Mouse (Mus musculus) spleen, postnatal 14 days (tissue): Measurements from ENCODE around the gene Stat1.

ENCODE experiments used
- DNase-seq, 2 experiments: peaks; one replicate each; pipeline ENCODE4 v3.0.0; 2021 to 2022; ENCODE audit warnings: low spot score in 2 of 2

The Stat1 gene

DNA sequence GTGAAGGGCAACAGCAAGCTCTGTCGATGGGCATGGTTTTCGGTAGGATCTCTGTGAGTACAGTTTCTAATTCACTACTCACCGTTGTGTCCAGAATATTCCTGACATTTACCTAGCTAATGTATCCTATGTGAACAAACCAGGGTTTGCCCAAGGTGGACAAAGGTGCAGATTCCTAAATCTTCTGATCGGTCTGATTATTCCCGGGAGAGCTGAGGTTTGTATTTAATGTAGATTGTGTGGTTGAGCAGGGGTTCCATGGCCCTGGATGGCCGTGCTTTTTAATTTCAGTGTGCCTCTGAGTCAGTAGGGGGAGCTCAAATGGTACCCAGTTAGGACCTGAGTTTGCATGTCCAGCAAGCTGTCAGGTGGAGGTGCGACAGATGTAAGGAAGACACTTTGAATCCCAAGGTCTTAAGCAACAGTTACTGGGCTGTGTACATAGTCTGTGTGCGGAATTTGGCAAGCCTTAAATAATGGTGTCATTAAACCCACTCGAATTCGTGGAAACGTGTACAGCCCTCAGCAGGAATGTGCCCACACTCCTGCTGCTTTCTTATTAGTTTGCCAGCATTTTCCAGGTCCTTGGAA, 12.6 kb downstream of the Stat1 start:
- DNase-seq = no peak

DNA sequence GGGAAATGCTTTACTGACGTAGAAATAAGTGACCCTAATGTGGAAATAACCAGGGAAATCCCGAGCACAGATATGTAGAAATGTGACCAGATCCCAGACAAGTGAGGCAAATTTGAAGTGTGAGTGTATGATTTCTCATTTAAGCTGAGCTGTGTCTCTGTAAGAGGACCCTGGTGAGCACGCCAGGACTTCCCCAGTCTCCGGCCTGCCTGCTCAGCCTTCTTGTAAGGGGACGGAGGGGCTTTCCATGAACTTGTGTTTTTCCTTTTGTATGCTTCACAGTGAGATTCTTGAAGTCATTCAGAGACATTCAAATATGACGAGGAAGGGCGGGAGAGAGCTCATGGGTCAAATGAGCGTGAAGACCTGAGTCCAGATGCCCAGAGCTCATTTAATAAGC, 14.0 kb downstream of the Stat1 start:
- DNase-seq = no peak

DNA sequence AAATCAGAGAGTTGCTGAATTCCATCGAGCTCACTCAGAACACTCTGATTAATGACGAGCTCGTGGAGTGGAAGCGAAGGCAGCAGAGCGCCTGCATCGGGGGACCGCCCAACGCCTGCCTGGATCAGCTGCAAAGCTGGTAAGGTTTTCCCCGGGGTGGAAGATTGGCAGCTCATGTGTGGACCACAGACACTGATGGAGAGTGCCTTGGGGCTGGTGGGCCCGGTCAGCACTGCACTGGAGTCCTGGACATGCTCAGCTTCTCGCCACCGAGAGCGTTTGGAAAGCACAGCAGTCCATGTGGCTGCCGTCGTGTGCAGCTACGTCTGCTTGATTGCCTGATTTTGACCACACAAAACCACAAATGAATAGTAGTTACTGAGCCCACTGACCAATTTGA, 18.1 kb downstream of the Stat1 start:
- DNase-seq = no peak

DNA sequence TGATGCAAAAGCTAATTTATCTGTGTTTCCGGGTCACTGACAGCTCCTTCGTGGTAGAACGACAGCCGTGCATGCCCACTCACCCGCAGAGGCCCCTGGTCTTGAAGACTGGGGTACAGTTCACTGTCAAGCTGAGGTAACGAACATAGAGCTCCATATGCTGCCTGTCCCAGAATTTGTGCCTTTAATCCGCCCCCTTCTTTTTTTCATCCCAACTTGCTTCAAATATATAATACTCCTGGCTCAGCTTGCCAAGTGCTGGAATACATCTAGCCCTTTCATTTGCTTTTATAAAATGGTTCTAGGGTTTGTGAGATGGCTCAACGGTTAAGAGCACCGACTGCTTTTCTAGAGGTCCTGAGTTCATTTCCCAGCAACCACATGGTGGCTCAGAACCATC, 21.3 kb downstream of the Stat1 start:
- no peak for DNase-seq

DNA sequence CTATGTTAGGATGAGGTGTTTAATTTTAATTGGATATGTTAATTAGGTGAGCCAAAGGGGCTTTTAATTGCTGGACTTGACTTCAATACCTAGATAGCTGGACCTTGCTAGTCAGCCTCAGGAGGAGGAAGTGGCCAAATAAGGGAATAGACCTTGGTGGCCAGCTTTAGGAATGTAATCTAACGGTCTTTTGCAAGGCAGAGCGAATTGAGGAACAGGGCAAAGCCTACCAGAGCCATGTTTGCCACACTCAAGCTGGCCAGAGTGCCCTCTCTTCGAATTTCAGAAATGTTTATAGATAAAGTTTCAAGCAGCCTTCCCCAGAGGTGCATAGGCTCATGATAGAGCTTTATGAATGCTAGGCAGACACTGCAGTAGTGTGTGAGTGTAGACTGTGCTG, 22.2 kb downstream of the Stat1 start:
- no peak for DNase-seq

DNA sequence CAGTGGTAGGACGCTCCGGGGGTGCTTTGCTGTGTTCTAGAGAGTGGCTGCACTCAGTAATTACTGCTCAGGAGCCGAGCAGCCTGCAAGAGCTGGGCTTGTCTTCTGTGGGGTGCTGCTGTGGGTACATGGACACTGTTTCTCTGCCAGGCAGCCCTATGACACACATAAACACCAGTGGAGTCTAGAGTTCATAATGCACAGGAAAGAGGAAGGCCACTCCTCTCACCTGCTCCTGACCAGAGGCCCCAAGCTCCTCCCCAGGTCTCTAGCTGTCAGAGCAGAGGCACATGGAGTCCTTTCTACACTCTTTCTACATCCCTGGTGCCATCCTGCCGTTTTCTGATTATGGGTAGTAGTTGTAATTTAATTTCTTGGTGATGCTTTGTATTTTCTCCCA, 22.9 kb downstream of the Stat1 start:
- no peak for DNase-seq

DNA sequence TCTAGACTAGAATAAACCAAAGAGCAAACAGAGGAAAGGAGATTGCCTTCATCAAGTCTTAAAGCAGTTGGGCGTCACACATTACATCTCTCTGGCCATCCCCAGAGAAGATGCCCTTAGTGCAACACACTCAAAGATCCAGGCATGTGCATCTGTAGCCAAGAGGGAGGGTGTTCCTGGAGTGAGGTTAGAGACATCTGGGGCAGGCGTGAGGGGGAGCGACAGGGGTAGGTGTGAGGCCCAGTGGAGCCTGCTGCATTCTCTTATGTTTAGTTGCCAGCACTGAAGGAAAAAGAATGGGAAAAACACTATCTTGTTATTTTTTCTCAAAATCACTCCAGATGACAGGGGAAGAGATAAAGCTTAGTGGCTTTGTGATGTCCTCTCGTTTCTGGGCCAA, 24.0 kb downstream of the Stat1 start:
- DNase-seq = no peak

DNA sequence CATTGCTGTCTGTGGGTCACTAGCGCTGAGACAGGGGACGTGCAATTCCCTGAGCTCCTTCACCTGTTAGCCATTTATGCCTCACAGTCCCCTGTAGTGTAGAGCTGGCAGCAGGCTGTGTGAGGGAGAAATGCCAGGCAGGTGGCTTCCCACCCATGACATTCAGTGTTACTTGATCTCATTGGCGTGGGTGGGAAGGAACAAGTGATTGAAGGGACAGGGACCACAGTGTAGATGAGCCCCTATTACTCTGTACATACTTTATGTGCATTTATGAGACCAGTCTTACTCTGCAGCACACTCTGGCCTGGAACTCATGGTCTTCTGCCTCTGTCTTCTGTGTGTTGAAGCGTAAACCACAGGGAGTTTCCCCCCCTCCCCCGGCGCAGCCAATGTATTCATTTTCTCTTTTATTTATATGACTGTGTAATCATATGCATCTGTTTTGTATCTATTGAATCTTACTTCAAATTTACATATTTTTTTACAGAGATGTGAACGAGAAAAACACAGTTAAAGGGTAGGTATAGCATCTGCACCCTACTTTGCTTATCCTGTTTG, 24.4 kb downstream of the Stat1 start:
- DNase-seq = no peak

DNA sequence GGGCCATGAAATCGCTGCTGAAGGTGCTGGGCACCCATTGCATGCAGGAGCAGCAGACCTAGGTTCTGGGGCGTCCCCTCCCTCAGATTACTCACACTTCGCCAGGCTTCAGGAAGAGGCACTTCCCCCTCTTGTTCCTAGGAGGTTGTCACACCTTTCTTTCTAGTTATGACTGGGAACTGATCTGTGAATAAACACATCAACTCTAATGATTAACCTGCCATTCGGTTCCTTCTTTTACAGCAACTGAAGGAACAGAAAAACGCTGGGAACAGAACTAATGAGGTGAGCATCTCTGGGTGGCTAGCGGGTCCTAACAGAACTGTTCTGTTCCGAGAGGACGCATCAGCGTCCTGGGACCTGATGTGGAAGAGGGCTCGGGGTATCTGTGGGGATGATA, 25.7 kb downstream of the Stat1 start:
- DNase-seq = no peak

DNA sequence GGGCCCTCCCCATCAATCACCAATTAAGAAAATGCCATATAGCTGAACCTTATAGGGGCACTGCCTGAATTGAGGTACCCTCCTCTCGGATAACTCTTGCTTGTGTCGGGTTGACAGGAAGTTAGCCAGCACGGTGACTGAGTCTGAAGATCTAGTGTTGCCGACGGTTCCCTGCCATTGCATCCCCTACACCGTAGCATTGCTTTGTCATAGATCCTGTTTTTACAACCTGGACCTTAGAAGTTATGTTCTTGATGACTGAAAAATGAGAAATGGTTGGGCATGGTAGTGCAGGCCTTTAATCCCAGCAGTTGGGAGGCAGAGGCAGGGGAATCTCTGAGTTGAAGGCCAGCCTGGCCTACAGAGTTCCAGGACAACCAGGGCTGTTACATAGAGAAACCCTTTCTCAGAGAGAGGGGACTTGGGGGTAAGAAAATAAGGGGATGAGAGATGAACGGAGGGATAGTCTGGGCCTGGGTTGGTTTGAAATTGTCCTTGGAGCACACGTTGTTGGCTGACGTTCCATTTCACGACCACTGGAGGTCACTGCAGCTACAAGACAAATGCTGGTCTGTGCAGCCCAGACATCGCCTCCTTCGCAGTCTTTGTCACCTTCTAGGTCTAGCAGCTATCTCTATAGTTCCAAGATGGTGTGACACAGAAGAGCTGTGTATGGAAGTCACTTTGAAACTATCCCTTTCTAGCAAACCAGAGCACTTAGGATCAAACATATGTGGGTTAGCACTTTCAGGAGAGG, 27.2 kb downstream of the Stat1 start:
- DNase-seq = peak in 1 of 2 experiments; percentile 27

DNA sequence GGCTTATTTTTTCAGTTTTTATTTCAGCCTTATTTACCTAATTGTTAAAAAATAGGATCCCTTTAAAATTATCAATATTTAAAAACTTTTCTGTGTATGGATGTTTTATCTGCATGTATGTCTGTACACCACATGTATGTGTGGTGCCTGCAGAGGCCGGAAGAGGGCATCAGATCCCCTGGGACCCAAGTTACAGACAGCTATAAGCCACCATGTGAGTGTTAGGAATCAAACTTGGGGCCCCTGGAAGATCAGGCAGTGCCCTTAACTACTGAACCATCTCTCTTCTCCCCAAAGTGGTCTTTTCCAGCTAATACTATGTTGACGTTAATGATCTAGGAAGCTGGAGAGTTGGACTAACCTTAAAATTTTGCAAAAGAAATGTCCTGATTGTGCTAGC, 28.2 kb downstream of the Stat1 start:
- DNase-seq = no peak

DNA sequence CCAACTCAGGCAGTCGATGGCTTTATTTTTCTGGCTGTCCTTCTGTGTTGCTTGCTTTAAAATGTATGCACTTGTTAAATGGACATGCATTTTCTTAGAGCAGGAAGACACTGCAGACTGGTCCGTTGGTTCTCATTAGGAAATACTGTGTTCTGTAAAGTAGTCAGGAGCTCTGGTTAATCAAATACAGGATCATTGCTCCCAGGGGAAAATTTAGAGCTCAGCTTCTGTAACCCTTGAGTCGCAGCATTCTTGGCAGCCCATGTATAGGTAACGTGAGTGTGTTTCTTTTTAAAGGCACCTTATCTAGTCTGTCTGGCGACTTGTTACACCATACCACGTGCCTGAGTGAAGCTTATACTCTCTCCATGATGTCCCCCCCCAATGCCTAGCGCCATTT, 28.9 kb downstream of the Stat1 start:
- no peak for DNase-seq

DNA sequence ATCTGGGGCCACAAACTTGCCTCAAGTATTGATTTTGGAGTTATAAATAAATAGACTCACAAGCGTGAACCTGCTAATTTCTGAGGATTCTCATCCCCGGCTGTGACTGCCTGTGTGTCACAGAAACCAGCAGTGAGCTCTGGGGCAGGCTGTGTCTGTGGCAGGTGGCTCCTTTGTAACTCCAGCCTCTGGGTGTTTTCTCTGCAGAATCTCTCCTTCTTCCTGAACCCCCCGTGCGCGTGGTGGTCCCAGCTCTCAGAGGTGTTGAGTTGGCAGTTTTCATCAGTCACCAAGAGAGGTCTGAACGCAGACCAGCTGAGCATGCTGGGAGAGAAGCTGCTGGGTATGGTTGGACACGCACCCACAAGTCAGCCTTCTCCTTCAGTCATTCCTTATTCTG, 29.5 kb downstream of the Stat1 start:
- DNase-seq = no peak

DNA sequence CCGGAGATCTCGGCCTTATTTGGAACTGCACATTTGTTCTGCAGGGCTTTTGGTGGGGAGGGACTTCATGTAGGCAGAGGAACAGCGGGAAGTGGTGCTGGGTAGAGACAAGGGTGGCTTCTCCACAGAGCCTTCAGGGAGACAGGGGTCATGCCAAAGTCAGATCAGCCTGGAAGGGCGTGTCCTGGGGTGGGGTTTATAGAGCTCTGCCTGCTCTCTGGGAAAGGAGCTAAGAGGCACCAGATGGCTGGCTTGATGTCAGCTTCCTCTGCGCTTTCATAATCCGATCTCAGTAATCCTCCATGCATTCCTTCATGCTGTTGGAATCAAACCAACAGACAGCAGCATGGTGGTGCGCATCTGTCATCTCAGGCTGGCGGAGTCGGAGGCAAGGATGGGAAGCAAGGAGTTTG, 30.7 kb downstream of the Stat1 start:
- no peak for DNase-seq

DNA sequence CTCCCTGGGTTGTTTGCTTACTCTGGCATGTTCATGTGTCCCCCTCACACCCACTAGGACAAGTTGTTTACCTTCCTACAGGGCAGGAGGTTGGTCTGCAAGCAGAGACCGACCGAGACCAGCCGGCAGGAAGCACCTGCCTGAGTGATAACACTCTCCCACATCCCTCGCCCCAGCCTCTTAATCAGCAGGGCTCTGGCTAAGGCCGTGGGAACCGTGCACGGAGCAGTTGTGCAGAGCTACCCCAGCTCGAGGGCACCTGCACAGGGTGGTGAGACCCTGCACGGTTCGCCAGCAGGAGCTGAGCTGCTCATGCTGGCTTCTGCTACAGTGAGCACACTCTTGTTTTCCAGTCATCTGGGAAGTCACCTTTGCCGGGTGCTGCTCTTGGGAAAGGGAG, 31.4 kb downstream of the Stat1 start:
- no peak for DNase-seq

DNA sequence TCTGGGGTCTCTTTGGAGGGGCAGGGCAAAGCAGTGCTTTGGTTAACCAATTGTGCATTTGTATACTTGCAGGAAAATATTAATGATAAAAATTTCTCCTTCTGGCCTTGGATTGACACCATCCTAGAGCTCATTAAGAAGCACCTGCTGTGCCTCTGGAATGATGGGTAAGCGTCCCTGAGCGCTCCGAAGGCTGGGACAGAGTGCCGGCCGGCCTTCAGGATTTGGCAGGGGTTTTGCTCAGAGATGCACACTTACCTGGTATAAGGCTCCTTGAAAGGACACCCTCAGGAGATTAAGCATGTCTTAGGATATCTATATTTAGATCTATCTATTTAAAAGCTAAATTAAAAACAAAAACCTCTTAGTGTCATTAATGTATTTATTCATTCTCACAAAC, 31.9 kb downstream of the Stat1 start:
- no peak for DNase-seq

DNA sequence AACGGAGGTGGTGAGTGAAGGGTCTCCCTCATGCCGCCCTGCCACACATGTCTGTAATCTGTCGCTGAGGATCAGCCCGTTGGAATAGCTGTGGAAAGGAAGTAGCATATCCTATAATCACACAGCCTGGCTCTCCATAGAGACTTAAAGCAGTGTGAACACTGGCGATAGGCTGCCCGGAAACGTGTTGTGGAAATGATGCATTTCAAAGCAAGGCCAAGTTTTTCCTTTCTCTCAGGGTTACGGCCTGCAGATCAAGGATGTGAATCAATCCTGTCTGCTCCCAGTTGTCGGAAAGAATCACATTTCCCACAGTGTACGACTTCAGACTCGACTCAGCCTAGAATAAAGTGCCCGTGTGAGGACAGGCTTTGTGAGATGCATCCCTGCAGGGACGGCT, 33.1 kb downstream of the Stat1 start:
- no peak for DNase-seq

DNA sequence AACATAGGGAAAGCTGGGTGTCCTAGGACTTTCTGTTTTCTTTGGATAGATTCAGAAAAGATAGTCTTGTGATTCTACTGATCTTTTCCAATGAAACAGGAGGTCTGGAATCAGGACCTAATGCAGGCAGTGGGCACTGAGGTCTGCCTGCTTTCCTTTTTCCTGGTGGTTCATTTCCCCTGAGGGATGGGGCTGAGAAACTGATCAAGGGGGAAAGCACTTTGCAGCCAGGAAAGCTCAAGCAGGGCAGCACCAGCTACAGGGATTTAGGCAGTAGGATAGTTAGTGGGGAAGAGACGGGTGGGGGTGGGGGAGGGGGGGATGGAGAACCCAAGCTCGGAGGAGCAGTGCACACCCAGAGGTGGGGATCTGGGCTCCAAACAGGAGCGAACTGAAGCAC, 33.7 kb downstream of the Stat1 start:
- DNase-seq = no peak

DNA sequence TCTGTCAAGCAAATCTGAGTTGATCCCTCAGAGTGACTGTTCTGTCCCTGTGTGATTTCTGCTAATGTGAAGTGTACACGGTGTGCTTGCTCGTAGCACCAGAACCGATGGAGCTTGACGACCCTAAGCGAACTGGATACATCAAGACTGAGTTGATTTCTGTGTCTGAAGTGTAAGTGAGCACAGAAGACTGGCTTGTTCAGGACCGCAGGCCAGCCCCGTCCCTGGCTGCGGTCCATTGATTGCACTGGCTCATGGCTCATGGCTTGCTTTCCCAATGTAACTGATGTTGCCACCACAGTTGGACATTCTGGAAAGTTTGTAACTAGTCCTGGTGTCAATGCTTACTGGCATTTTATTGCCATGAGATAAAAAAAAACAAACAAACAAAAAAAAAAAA, 35.6 kb downstream of the Stat1 start:
- DNase-seq = no peak

DNA sequence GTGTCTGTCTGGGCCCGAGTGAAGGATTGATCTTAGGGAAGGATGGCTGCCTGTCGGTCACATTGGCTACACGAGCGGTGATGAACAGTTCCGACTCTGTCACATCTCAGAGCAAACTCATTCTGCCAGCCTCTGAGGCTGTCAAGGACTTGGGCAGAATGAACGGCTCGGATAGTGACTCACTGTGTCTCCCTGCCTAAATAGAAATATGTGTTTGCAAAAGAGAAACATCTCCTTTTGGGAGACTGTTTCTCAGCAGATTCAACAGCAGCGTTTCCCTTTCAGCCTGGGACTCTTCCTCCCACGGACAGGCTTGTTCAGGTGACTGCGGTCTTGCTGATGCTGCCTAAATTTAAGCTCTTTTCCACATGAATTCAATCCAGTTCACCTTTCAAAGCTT, 37.1 kb downstream of the Stat1 start:
- DNase-seq = no peak

DNA sequence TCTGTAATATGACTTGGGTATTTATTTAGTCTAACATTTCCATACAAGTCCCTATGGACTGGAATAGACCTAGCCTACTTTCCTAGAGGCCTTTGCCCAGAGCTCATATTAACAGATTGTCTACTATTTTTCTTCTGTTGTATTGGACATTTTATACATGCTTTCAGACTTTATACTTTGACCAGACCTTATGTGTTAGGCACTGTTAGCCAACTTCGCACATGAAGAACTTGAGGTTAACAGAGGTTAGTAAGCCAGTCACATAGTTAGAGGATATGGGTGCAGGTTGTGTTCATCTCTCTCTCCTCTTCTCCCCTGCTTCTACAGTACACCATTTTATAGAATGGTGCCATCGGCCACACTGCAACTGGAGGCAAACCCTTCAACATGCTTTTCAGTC, 38.8 kb downstream of the Stat1 start:
- no peak for DNase-seq

DNA sequence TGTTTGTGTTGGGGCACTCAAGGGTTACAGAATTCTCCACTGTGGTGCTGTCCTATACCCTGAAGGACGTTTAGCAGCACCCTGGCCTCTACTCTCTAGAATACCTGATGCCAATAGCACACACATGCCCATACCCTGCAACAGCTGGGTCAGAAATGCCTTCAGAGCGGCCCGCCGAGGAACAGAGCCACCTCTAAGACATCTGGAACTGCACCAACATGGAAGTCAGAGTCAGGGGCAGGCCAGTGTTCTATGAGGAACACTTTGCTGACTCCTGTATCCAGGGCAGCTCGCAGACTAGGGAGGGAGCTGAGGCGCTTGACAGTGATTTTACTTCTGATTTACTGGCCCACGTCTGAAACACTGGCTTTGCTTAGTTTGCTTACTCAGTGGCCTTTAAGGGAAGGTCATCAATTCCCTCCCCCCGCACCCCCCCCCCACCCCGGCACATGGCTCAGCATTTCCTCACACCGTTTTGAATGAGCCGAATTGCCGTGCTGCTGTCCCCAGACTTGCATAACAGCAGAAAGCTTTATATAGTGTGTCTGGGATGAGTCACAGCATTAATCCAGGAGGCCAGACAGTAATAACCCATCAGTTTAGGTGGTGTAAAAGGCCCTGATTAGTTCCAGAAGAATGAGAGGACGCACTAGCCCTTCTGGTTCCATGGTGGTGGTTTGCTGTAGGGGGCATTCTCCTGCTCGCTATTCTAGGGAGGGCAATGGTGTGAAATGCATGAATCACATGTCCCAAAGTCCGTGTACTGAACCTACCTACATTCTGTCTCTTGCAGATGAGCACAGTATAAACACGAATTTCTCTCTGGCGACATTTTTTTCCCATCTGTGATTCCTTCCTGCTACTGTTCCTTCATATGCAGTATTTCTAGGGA, 39.5 kb downstream of the Stat1 start:
- no peak for DNase-seq

DNA sequence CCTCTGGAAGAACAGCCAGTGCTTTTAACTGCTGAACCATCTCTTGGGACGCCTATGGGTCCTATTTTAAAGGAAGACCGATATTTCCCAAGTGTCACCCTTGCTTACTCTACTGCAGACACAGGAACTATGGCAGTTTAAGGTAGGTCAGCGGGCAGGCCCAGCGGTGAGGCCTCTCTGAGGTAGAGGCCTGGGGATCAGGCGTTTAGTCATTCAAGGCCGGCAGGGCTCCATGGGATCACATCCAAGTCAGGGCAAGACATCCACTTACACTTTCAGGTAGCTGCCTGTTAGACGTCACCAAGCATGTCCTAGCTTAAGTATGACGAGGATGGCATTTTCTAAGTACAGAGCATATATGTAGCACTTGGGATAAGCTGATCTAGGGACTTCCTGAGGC, 41.9 kb downstream of the Stat1 start:
- no peak for DNase-seq
